Mouse (Mus musculus) embryonic facial prominence, embryonic 11.5 days (tissue): ENCODE measurements around the gene 4930503E14Rik. TPM values are rescaled to one million over a fixed set of nuclear protein-coding genes. Genes with fewer than 3 reads are reported as not detected.
"Not testable (repeated sequence)": the region's sequence is repeated elsewhere in the genome, so short reads cannot be mapped to it uniquely, and the experiment has no call there.

ENCODE experiments used
- ATAC-seq: fragments of 200-750 bp; cut with Nextera tagmentation; replicated peaks from 2 replicates; pipeline ENCODE4 v1.8.0; 2017; ENCODE audit warnings: low read depth; ENCODE audit not compliant: insufficient number of reproducible peaks, low FRiP score, low TSS enrichment
- DNase-seq: peaks from one replicate; pipeline ENCODE4 v3.0.0-alpha.2; 2015; ENCODE audit warnings: low spot score
- H3K27ac ChIP-seq: fragments of 300-500 bp; sonication (generic); replicated peaks from 2 replicates; pipeline ENCODE4 v1.5.1; 2014; ENCODE audit warnings: mild to moderate bottlenecking, low read depth, low read length, control low read depth
- H3K27me3 ChIP-seq: fragments of 300-500 bp; sonication (generic); 2 replicates; pipeline ENCODE4 v1.6.1; 2014; ENCODE audit warnings: mild to moderate bottlenecking, low read length, moderate library complexity, mixed read lengths; ENCODE audit not compliant: control insufficient read depth, insufficient read depth
- H3K36me3 ChIP-seq: fragments of 300-500 bp; sonication (generic); replicated peaks from 2 replicates; pipeline ENCODE4 v1.6.1; 2014; ENCODE audit warnings: low read depth, mild to moderate bottlenecking, low read length, moderate library complexity, mixed read lengths; ENCODE audit not compliant: control insufficient read depth, insufficient read depth
- H3K4me1 ChIP-seq: fragments of 300-500 bp; sonication (generic); 2 replicates; pipeline ENCODE4 v1.6.1; 2014; ENCODE audit warnings: low read length, mixed read lengths; ENCODE audit not compliant: control insufficient read depth, insufficient read depth
- H3K4me2 ChIP-seq: fragments of 300-500 bp; sonication (generic); 2 replicates; pipeline ENCODE4 v1.6.1; 2014; ENCODE audit warnings: low read depth, mild to moderate bottlenecking, control low read depth, low read length, moderate library complexity
- H3K4me3 ChIP-seq: fragments of 300-500 bp; sonication (generic); 2 replicates; pipeline ENCODE4 v1.5.1; 2014; ENCODE audit warnings: low read depth, low read length, control low read depth
- H3K9ac ChIP-seq: fragments of 300-500 bp; sonication (generic); replicated peaks from 2 replicates; pipeline ENCODE4 v1.6.1; 2014; ENCODE audit warnings: mild to moderate bottlenecking, control low read depth, low read length
- H3K9me3 ChIP-seq: fragments of 300-500 bp; sonication (generic); replicated peaks from 2 replicates; pipeline ENCODE4 v1.6.1; 2016; ENCODE audit warnings: mild to moderate bottlenecking, low read length, inconsistent platforms, mixed read lengths; ENCODE audit not compliant: control insufficient read depth
- WGBS: fragments of 180-500 bp; shearing (Covaris S2); extraction: QIAGEN DNeasy Blood & Tissue Kit; methylation state at CpG from one replicate; pipeline ENCODE4 v1.1.7; 2014; 5-methylcytosine and 5-hydroxymethylcytosine counted together
- polyA plus RNA-seq: library from polyadenylated mRNA; unstranded; fragments of >200 nt; fragmentation: Nextera tagmentation; extraction: Ambion mirVana; gene quantifications from 2 replicates; pipeline ENCODE4 v1.2.1, GENCODE M21; 2014

The 4930503E14Rik gene
- 0.15 TPM in 1 of 2 replicates, not detected in the other for polyA plus RNA-seq

GRCm38 (mm10) chr14:44213154-44213553, at the start of gene 4930503E14Rik:
Gene 4930503E14Rik (minus strand): TSS chr14:44213254.
- WGBS, result 92% methylated on average over 3 of the region's 3 CpGs
- H3K9me3 ChIP-seq, H3K27me3 ChIP-seq, DNase-seq, H3K4me3 ChIP-seq, H3K27ac ChIP-seq, H3K4me1 ChIP-seq, ATAC-seq, H3K36me3 ChIP-seq, H3K4me2 ChIP-seq, H3K9ac ChIP-seq: not testable (repeated sequence)

DNA sequence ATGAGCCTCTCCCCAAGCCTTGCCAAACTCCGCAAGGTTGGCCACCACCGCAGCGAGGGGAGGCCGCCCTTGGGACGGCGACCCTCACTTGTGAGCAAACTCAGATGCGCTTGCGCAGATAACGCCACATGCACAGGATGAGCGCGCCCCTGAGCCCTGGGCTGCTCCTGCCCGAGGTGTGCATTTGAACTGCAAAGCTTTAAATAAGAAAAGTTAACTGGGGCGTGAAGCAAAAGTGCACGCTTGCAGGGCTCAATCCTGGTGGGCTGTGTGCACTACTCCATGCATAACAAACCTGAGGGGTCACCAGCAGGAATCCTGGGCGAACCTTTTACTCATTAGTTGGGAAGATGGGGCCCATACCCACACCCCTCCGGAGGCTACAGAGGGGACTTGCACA, 35.0 kb upstream of the 4930503E14Rik start:
- H3K4me3 ChIP-seq, result no peak overlapping the region
- H3K27ac ChIP-seq, result no peak overlapping the region
- H3K27me3 ChIP-seq, result no peaks in the 10 kb centered on the region
- no peaks in the 10 kb centered on the region for H3K9me3 ChIP-seq
- H3K4me1 ChIP-seq, result no peaks in the 10 kb centered on the region
- DNase-seq (no peak), ATAC-seq (no peak)
- WGBS, result 93% methylated on average over 16 of the region's 16 CpGs
- no peak overlapping the region for H3K4me2 ChIP-seq
- no peak overlapping the region for H3K9ac ChIP-seq
- H3K36me3 ChIP-seq, result no peaks in the 10 kb centered on the region

- not testable (repeated sequence) for H3K9me3 ChIP-seq, H3K27ac ChIP-seq, H3K9ac ChIP-seq, H3K4me3 ChIP-seq, ATAC-seq, H3K36me3 ChIP-seq, H3K27me3 ChIP-seq, H3K4me2 ChIP-seq, DNase-seq, H3K4me1 ChIP-seq
- 83% methylated on average over 1 of the region's 3 CpGs for WGBS
Observed at GRCm38 (mm10) chr14:44197361-44197760, 15.7 kb downstream of the 4930503E14Rik start, which contains the start of gene Gm8212. Gene Gm8212 (plus strand): TSS chr14:44197661.

GRCm38 (mm10) chr14:44123551-44123950, 89.5 kb downstream of the 4930503E14Rik start, which contains the start of gene Gm3327:
Gene Gm3327 (plus strand): TSS chr14:44123851.
- not testable (repeated sequence) for DNase-seq, H3K27me3 ChIP-seq, H3K27ac ChIP-seq, H3K9me3 ChIP-seq, H3K4me3 ChIP-seq, H3K36me3 ChIP-seq, H3K4me2 ChIP-seq, H3K9ac ChIP-seq, ATAC-seq, H3K4me1 ChIP-seq
- 77% methylated on average over 2 of the region's 4 CpGs for WGBS

Other genes with a start within 250 kb of the 4930503E14Rik start
- not detected in 2 replicates for gene Ang6, start 211.0 kb downstream of the 4930503E14Rik start, polyA plus RNA-seq
- gene Ear2, start 110.6 kb downstream of the 4930503E14Rik start, polyA plus RNA-seq, result not detected in 2 replicates
- not detected in 2 replicates for gene Gm3327, start 89.4 kb downstream of the 4930503E14Rik start, polyA plus RNA-seq
- not detected in 2 replicates for gene Gm8212, start 15.6 kb downstream of the 4930503E14Rik start, polyA plus RNA-seq
- gene Gm8220, start 72.3 kb upstream of the 4930503E14Rik start, polyA plus RNA-seq, result not detected in 2 replicates
- gene Gm5930, start 125.3 kb upstream of the 4930503E14Rik start, polyA plus RNA-seq, result not detected in 2 replicates
- gene Gm8229, start 152.1 kb upstream of the 4930503E14Rik start, polyA plus RNA-seq, result not detected in 2 replicates
- not detected in 2 replicates for gene Gm3371, start 197.4 kb upstream of the 4930503E14Rik start, polyA plus RNA-seq
- gene Gm8232, start 220.4 kb upstream of the 4930503E14Rik start, polyA plus RNA-seq, result not detected in 2 replicates